Mouse (Mus musculus) ES-E14 (cell line): Measurements from ENCODE around the gene Tnpo3.

Experiments used
- ZC3H11A ChIP-seq: IDR thresholded peaks from 2 replicates; pipeline ENCODE4 v1.6.1; 2012; ENCODE audit warnings: low read depth, mild to moderate bottlenecking, inconsistent platforms, low read length, borderline replicate concordance
- ZNF384 ChIP-seq: IDR thresholded peaks from 2 replicates; pipeline ENCODE4 v1.6.1; 2012; ENCODE audit warnings: low read depth, low read length, inconsistent platforms

GRCm38 (mm10) chr6:29535316-29535715 lies 74.4 kb downstream of the Tnpo3 start:
- TF ChIP-seq ZNF384 (no peak), ZC3H11A (no peak)
